Mouse (Mus musculus) lung, postnatal 14 days (tissue): ENCODE data around the gene Dapk3.
A peak's percentile ranks its signal among the peaks of the same experiment; 100 is the strongest.
"Not testable (repeated sequence)": the region's sequence is repeated elsewhere in the genome, so short reads cannot be mapped to it uniquely, and the experiment has no call there.

Experiments
- DNase-seq: peaks from one replicate; pipeline ENCODE4 v3.0.0; 2021

Gene Dapk3

DNA sequence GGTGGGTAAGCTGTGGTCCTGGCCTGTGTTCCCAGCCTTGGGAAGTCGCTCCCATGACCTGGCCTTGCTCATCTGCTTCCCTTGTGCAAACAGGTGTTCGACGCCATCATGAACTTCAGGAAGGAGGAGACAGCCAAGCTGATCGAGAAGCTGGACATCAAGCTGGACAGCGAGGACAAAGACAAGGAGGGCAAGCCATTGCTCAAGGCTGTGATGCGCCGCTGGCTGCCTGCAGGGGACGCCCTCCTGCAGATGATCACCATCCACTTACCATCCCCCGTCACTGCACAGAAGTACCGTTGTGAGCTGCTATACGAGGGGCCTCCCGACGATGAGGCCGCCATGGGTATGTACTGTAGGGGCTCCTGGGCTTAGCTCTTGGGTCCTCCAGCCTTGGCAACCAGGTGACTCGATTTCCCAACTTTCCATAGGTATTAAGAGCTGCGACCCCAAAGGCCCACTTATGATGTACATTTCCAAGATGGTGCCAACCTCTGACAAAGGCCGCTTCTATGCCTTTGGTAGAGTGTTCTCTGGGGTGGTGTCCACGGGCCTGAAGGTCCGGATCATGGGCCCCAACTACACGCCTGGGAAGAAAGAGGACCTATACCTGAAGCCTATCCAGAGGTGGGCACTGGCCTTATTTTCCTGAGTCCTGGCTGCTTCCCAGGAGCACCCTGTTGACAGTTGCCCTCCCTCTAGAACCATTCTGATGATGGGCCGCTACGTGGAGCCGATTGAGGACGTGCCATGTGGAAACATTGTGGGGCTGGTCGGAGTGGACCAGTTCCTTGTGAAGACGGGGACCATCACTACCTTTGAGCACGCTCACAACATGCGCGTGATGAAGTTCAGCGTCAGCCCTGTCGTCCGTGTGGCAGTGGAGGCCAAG, 3.1 kb upstream of the Dapk3 start:
- DNase-seq: no peak

DNA sequence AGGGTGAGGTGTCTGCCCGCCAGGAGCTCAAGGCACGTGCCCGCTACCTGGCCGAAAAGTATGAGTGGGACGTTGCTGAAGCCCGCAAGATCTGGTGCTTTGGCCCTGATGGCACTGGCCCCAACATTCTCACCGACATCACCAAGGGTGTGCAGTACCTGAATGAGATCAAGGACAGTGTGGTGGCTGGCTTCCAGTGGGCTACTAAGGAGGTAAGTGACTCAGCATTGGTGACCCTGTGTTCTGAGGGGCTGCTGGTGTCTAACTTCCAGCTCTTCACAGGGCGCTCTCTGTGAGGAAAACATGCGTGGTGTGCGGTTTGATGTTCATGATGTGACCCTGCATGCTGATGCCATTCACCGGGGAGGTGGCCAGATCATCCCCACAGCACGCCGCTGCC, 1.9 kb upstream of the Dapk3 start:
- DNase-seq: no peak

DNA sequence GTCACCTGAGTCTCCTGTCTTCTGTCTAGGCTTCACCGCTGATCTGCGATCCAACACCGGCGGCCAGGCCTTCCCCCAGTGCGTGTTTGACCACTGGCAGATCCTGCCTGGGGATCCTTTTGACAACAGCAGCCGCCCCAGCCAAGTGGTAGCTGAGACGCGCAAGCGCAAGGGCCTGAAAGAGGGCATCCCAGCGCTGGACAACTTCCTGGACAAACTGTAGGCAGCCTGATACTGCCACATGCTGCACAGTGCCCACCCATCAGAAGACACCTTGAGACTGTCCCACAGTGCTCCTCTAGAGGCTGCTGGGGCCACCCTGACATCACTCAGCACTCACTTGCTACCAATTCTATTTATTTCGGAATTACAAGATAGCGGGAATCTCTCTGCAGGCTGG, 945 bp upstream of the Dapk3 start:
- DNase-seq: not testable (repeated sequence)

DNA sequence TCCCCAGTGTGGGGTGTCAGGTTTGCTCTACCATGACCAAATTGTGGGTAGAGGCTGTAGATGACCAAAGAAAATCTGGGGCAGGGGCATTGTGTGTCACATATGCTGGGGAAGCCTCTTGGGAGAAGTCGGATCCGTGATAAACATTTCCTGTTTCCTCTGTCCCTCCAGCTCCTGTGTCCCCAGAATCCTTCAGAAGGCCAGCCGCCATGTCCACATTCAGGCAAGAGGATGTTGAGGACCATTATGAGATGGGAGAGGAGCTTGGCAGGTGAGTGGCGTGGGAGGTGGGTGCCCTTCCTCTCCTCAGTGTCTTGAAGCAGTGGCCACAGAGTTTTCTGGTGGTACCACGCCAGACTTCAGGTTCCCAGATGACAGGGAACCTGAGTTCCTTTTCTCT, 1.0 kb downstream of the Dapk3 start, which contains the start of gene 4930442H23Rik:
Gene 4930442H23Rik, minus strand, starts transcription at position 45 of the 400 bp plus-strand sequence.
- no peak for DNase-seq

DNA sequence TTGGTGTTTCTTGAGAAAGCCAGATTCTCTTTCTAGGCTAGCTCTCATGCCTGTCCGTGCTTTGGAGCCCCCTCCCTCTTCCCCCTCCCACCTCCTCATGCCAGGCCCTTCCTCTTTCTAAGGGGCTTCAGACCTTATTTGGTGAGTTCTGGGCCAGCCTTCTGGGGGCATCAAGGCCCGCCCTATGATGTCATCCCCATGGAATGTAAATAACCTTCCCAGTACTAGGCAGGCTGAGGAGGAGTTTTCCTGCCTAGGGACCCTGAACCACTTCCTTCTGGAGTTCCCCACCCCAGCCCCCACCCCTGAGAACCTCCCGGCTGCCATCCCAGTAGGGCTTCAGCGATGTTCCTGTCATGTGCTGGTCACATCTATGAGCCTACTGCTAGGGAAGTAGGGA, 2.0 kb downstream of the Dapk3 start:
- DNase-seq: no peak

DNA sequence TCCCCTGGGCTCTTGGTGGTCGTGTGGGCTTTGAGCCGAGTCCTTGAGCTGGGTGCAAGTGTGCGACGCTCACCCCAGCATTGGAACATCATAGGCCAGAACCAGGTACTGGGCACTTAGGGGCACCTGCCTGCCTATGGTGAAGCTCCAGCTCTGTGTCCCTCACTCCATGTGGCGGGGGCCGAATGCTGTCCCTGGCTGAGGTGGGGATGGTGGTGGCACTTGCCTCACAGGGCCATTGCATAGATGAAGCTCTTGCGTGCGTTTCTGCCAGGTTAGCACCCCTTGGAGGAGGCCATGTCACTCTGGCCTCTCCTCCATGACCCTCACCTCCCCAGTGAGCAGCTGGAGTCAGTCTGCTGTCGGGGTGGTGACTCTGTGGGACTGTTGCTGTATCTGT, 4.4 kb downstream of the Dapk3 start:
- no peak for DNase-seq

GRCm38 (mm10) chr10:81189821-81190220, 7.0 kb downstream of the Dapk3 start:
- no peak for DNase-seq

GRCm38 (mm10) chr10:81190236-81190911, 7.6 kb downstream of the Dapk3 start:
- no peak for DNase-seq

DNA sequence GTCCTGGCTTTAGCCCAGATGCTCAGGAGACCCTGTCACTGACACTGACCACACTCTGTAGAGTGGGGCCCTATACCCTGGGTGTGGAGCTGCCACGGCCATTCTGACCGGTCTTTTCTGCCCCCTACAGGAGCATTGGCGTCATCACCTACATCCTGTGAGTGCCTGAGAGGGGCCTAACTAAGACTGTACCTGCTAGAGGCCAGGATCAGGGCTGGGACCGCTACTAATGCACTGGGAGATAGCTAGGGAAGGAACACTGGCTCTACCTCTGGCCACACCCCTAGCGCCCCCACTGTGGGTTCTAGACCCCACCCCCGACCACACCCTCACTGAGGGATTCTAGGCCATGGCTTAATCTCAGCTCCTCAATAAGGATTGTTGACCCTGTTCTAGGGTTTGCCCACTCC, 8.1 kb downstream of the Dapk3 start:
- DNase-seq: no peak

GRCm38 (mm10) chr10:81191342-81191982, 8.7 kb downstream of the Dapk3 start:
- no peak for DNase-seq

- peak; percentile 83 for DNase-seq
Measured at GRCm38 (mm10) chr10:81192270-81192967, 9.6 kb downstream of the Dapk3 start.

- no peak for DNase-seq
Measured at GRCm38 (mm10) chr10:81192968-81193501, 10.2 kb downstream of the Dapk3 start.

DNA sequence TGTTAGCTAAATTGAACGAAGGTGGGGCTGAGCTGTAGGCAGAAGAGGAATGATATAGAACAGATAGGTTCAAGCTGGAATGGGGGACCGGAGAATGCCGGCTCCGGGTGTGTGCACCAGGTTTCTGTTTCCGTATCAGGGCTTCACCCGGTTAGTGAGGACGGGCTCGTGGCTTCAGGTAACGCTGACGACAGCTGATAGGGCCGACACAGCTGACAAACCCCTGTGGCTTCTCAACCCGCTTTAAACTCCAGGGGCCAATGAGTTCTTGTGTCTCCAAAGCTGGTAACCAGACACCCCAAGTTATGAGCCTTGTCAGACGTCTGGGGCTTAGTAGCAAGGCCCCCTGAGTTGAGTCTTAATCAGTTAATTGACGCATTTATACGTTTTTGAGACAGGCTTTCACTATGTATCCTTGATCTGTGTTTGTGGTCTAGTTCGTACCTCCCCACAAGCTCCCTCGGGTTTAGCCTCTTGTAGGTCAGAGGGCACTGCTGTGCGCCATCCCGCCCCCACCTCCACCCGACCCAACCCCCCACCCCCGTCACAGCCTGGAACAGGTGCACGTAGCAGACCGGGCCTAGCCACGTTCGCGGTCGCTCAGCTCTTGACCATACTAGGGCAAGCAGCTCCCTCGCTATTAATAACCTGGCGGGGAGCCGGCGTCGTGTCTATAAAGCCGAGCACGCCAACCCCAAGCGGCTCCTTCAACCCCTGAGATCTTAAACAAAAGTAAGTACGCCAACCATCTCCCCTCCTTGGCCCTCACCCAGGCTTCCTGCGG, 11.4 kb downstream of the Dapk3 start:
- DNase-seq: no peak

DNA sequence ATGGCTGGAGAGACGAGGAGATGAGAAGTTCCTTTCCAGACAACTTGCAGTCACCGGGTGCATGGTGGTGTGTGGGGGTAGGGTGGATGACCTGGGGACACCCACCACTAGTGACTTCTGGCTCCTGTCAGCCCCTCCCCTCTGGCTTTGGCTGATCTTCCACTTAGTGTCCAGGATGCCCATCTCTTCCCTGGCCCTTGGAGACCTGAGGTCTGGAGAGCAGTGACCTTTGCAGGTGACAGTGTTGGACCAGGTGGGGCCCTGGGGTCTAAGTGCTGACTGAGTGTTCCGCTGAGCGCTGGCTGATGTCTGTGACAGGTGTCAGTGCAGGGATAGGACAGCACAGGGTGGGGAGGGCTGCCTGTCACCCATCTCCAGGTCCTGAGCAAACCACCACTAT, 12.5 kb downstream of the Dapk3 start:
- no peak for DNase-seq

DNA sequence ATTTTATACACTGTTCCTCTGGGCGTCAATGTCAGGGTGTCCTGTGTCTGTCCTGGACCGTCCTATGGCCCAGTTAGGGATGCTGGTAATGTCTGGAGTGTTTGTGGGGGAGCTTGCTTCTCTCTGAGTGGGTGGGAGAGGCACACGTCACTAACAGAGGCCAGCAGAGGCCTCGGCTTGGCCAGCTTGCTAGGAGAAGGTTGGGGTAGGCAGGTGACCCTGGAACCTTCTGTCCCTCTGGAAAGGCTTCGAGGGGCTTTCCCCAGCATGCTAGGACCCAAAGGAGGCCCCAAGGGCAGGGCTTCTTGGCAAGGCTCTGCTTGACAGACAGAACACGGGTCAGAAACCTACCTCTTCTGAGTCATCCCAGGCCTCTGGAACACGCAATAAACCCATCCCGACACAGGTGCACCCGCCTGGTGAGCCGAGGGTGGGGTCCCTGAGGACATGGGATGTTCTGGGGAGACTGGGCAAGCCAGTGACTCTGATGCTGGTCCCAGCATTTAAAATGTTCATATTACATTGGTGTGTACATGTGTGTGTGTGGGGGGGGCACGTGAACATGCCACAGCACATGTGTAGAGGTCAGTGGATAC, 13.8 kb downstream of the Dapk3 start:
- DNase-seq: no peak

DNA sequence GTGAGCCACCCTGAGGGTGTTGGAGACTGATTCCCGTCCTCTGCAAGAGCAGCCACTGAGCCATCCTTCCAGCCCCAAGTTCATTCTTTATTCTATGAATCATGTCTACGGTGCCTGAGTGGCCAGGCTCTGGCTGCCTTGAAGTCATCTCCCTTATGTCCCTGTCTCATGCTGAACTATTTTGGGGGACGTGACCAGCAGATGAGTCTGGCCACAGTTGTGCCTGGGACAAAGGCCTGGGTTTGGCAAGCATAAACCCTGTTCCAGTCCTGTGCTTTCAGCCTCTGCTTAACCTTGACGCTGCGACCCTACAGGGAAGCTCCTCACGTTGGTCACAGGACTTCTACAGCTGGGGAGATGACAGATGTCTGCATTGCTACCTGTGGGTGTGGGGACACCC, 14.5 kb downstream of the Dapk3 start:
- DNase-seq: no peak

DNA sequence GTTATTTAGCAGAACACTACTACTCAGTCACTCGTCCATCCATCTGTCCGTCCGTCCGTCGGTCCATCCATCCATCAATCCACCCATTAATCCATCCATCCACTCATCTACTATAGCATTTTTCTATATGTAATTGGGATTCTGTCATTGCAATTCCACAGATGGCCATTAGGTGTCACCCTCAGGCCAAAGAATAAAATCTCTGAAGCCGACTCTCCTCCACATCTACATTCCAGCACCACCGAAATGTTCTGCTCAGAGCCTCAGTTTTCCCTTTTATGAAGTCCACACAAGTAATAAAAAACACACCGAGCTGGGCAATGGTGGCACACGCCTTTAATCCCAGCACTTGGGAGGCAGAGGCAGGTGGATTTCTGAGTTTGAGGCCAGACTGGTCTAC, 15.4 kb downstream of the Dapk3 start:
- DNase-seq: peak; percentile 78

DNA sequence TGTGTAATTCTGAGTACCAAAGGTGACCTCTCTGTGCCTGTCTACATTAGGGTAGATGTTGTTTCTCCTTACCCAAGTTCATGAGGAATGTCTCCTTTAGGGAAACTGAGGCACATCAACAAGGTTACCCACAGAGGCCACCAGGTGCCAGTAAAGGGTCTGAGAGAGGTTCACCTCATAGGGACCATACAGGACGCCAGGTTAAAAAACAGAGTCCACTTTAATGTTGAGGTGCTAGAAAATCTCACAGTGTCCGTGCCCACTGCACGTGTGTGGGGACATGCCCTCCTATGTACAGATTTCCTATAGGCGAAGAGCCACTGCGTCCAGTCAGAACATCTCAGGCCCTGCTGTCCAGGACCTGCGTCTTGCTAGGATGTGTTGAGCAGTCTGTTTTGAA, 16.2 kb downstream of the Dapk3 start:
- no peak for DNase-seq

DNA sequence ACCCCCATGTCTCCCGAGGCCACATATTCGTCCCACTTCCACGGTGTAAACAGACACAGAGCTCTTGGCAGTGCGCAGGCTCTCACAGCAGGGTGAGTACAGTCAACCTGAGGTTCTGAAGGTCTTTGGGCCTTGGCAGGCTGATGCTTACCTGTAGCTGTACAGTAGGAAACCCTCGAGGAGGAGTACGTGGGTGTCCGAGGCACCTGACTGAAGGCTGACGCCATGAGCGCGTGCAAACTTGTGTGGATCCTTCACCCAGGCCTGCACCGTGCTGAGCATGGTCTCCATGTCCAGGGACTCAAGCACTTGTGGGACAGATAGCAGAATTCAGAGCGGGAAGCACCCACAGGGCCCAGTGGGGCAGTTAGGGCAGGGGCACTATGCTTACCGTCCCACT, 17.3 kb downstream of the Dapk3 start:
- DNase-seq: no peak

DNA sequence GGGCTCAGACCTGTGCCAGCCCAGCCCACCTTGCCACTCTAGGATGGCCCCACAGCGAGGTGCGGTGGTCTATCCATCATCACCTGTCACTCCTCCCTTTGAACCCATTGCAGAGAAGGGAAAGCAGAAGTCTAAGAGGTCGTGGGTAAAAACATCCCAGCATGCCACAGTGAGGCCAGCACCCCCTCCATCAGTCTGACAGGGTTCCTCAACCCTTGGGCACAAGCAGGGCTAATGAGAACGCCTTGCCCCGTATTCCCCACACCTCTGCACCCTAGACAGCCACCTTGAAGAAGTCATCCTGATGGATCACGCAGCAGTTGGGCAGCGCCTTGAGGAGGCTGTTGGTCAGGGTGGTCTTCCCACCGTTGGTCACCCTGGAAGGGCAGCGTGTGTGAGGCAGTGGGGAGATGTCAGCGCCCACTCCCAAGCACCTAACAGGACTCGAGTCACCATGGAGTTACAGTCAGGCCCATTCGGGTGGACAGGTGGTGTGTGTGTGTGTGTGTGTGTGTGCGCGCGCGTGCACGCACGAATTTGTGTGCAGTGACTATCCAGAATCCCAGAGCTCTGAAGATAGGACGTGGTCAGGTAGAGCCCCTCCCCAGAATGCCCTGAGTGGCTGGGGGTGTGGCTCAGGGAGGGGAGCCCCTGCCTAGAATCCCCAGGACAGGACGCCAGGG, 17.9 kb downstream of the Dapk3 start:
- no peak for DNase-seq
